Mouse (Mus musculus): ENCODE results near the gene Ppif.

Ppif gene

GRCm38 (mm10) chr14:25693271-25693887 lies 575 bp upstream of the Ppif start:
- no peak for DNase-seq (ENCODE audit: extremely low read depth, insufficient read length, low spot score)

GRCm38 (mm10) chr14:25694569-25694897 lies 579 bp downstream of the Ppif start:
- DNase-seq (ENCODE audit: extremely low read depth, insufficient read length, low spot score) = no peak

GRCm38 (mm10) chr14:25695059-25695458 lies 1.1 kb downstream of the Ppif start:
- no peak for DNase-seq (ENCODE audit: extremely low read depth, insufficient read length, low spot score)

- DNase-seq (ENCODE audit: extremely low read depth, insufficient read length, low spot score) = no peak
These were observed 2.4 kb downstream of the Ppif start for GRCm38 (mm10) chr14:25696356-25696755.

- no peak for DNase-seq (ENCODE audit: extremely low read depth, insufficient read length, low spot score)
These were observed 8.0 kb downstream of the Ppif start for GRCm38 (mm10) chr14:25701986-25702385.

- peak; percentile 65 for DNase-seq (ENCODE audit: extremely low read depth, insufficient read length, low spot score)
These were observed 13.8 kb downstream of the Ppif start for GRCm38 (mm10) chr14:25707691-25708181.

- DNase-seq (ENCODE audit: extremely low read depth, insufficient read length, low spot score) = peak; percentile 87
These were observed 14.5 kb downstream of the Ppif start for GRCm38 (mm10) chr14:25708451-25708850.

GRCm38 (mm10) chr14:25708917-25709316 lies 15.0 kb downstream of the Ppif start:
- no peak for DNase-seq (ENCODE audit: extremely low read depth, insufficient read length, low spot score)

GRCm38 (mm10) chr14:25710073-25710472 lies 16.1 kb downstream of the Ppif start:
- DNase-seq (ENCODE audit: extremely low read depth, insufficient read length, low spot score) = no peak

GRCm38 (mm10) chr14:25710681-25711080 lies 16.7 kb downstream of the Ppif start:
- no peak for DNase-seq (ENCODE audit: extremely low read depth, insufficient read length, low spot score)

GRCm38 (mm10) chr14:25711177-25711576 lies 17.2 kb downstream of the Ppif start:
- no peak for DNase-seq (ENCODE audit: extremely low read depth, insufficient read length, low spot score)

- DNase-seq (ENCODE audit: extremely low read depth, insufficient read length, low spot score) = no peak
These were observed 17.6 kb downstream of the Ppif start for GRCm38 (mm10) chr14:25711602-25712001.

- DNase-seq (ENCODE audit: extremely low read depth, insufficient read length, low spot score) = peak; percentile 19
These were observed 19.5 kb downstream of the Ppif start for GRCm38 (mm10) chr14:25713443-25713842.

GRCm38 (mm10) chr14:25716528-25716927 lies 22.6 kb downstream of the Ppif start:
- no peak for DNase-seq (ENCODE audit: extremely low read depth, insufficient read length, low spot score)

- no peak for DNase-seq (ENCODE audit: extremely low read depth, insufficient read length, low spot score)
These were observed 23.8 kb downstream of the Ppif start for GRCm38 (mm10) chr14:25717718-25718117.

GRCm38 (mm10) chr14:25718471-25718870 lies 24.5 kb downstream of the Ppif start:
- no peak for DNase-seq (ENCODE audit: extremely low read depth, insufficient read length, low spot score)

GRCm38 (mm10) chr14:25719371-25719770 lies 25.4 kb downstream of the Ppif start:
- no peak for DNase-seq (ENCODE audit: extremely low read depth, insufficient read length, low spot score)

GRCm38 (mm10) chr14:25720962-25721707 lies 27.2 kb downstream of the Ppif start:
- no peak for DNase-seq (ENCODE audit: extremely low read depth, insufficient read length, low spot score)

GRCm38 (mm10) chr14:25725032-25725497 lies 31.1 kb downstream of the Ppif start:
- DNase-seq (ENCODE audit: extremely low read depth, insufficient read length, low spot score) = peak; percentile 77

GRCm38 (mm10) chr14:25725690-25726089 lies 31.7 kb downstream of the Ppif start:
- peak; percentile 36 for DNase-seq (ENCODE audit: extremely low read depth, insufficient read length, low spot score)

- DNase-seq (ENCODE audit: extremely low read depth, insufficient read length, low spot score) = peak; percentile 44
These were observed 32.5 kb downstream of the Ppif start for GRCm38 (mm10) chr14:25726226-25727148.

Data from 3134 (cell line).